Mouse (Mus musculus) MEL (cell line): Measurements from ENCODE around the gene Slc35b1. TPM values are rescaled to one million over a fixed set of nuclear protein-coding genes. Genes with fewer than 3 reads are reported as not detected.

Source experiments
- DNase-seq: peaks from one replicate; pipeline ENCODE4 v3.0.0; 2011; ENCODE audit warnings: low read depth, low spot score
- H3K27ac ChIP-seq: 2 replicates; pipeline ENCODE4 v1.5.1; 2012; ENCODE audit warnings: low read depth, mild to moderate bottlenecking, control low read depth, low read length, moderate library complexity; ENCODE audit not compliant: control insufficient read depth
- H3K27me3 ChIP-seq, 2 experiments: fragments of 150-350 bp in 1 of 2; sonication (generic) in 1 of 2; 2 replicates each; pipeline ENCODE4 v1.6.1; 2012; ENCODE audit warnings: low read length in 2 of 2, mild to moderate bottlenecking in 2 of 2, improper control_type of control experiment in 1 of 2, moderate library complexity in 1 of 2; ENCODE audit not compliant: insufficient read depth in 2 of 2, control insufficient read depth in 1 of 2
- H3K36me3 ChIP-seq, 2 experiments: 2 replicates each; pipeline ENCODE4 v1.6.1; 2012 to 2014; ENCODE audit warnings: low read length in 2 of 2, improper control_type of control experiment in 1 of 2, inconsistent platforms in 1 of 2, mild to moderate bottlenecking in 1 of 2; ENCODE audit not compliant: insufficient read depth in 2 of 2, control insufficient read depth in 1 of 2
- H3K4me1 ChIP-seq, 2 experiments: fragments of 150-350 bp in 1 of 2; sonication (generic) in 1 of 2; 2 replicates each; pipeline ENCODE4 v1.6.1; 2012; ENCODE audit warnings: low read length in 2 of 2, improper control_type of control experiment in 1 of 2, mild to moderate bottlenecking in 1 of 2; ENCODE audit not compliant: insufficient read depth in 2 of 2, control insufficient read depth in 1 of 2
- H3K4me3 ChIP-seq, 2 experiments: fragments of 150-350 bp in 1 of 2; sonication (generic) in 1 of 2; 2 replicates each; pipeline ENCODE4 v1.5.1; 2012; ENCODE audit warnings: low read depth in 2 of 2, low read length in 2 of 2, mild to moderate bottlenecking in 2 of 2, moderate library complexity in 2 of 2, control low read depth in 1 of 2, improper control_type of control experiment in 1 of 2; ENCODE audit not compliant: control insufficient read depth in 1 of 2, insufficient read depth in 1 of 2
- H3K79me2 ChIP-seq: 2 replicates; pipeline ENCODE4 v1.6.1; 2012; ENCODE audit warnings: mild to moderate bottlenecking, low read length, moderate library complexity; ENCODE audit not compliant: control insufficient read depth, poor library complexity, insufficient read depth
- H3K9ac ChIP-seq: 2 replicates; pipeline ENCODE4 v1.6.1; 2012; ENCODE audit warnings: low read depth, mild to moderate bottlenecking, control low read depth, low read length, moderate library complexity; ENCODE audit not compliant: control insufficient read depth, poor library complexity, severe bottlenecking
- H3K9me3 ChIP-seq: fragments of 150-350 bp; sonication (generic); replicated peaks from 2 replicates; pipeline ENCODE4 v1.6.1; 2012; ENCODE audit warnings: mild to moderate bottlenecking, low read length, improper control_type of control experiment, moderate library complexity; ENCODE audit not compliant: insufficient read depth
- BHLHE40 ChIP-seq: IDR thresholded peaks from 2 replicates; pipeline ENCODE4 v1.6.1; 2012; ENCODE audit warnings: low read depth, mild to moderate bottlenecking, inconsistent platforms, low read length, improper control_type of control experiment, borderline replicate concordance
- CHD1 ChIP-seq: IDR thresholded peaks from 2 replicates; pipeline ENCODE4 v1.6.1; 2012; ENCODE audit warnings: low read depth, mild to moderate bottlenecking, inconsistent platforms, low read length, improper control_type of control experiment
- CHD2 ChIP-seq: IDR thresholded peaks from 2 replicates; pipeline ENCODE4 v1.6.1; 2011; ENCODE audit warnings: low read length, improper control_type of control experiment
- CTCF ChIP-seq, 3 experiments: IDR thresholded peaks in 2 of 3; conservative IDR thresholded peaks in 1 of 3; 2 replicates each; pipeline ENCODE4 v1.5.1; 2011 to 2012; ENCODE audit warnings: low read length in 3 of 3, low read depth in 2 of 3, mild to moderate bottlenecking in 2 of 3, improper control_type of control experiment in 1 of 3, inconsistent platforms in 1 of 3, mixed read lengths in 1 of 3, moderate library complexity in 1 of 3; ENCODE audit not compliant: control insufficient read depth in 1 of 3, insufficient read depth in 1 of 3, poor library complexity in 1 of 3, severe bottlenecking in 1 of 3
- E2F4 ChIP-seq: IDR thresholded peaks from 2 replicates; pipeline ENCODE4 v1.6.1; 2011; ENCODE audit warnings: low read depth, low read length, improper control_type of control experiment, borderline replicate concordance
- EP300 ChIP-seq, 2 experiments: IDR thresholded peaks; 2 replicates each; pipeline ENCODE4 v1.6.1; 2011; ENCODE audit warnings: improper control_type of control experiment in 2 of 2, low read length in 2 of 2, low read depth in 1 of 2, mild to moderate bottlenecking in 1 of 2
- GABPA ChIP-seq: IDR thresholded peaks from 2 replicates; pipeline ENCODE4 v1.6.1; 2012; ENCODE audit warnings: low read depth, mild to moderate bottlenecking, inconsistent platforms, low read length, improper control_type of control experiment, moderate library complexity
- GATA1 ChIP-seq: IDR thresholded peaks from 2 replicates; pipeline ENCODE4 v1.6.1; 2011; ENCODE audit warnings: low read depth, low read length, improper control_type of control experiment
- MAZ ChIP-seq: IDR thresholded peaks from 2 replicates; pipeline ENCODE4 v1.6.1; 2012; ENCODE audit warnings: low read depth, mild to moderate bottlenecking, inconsistent platforms, low read length, improper control_type of control experiment
- MYB ChIP-seq: IDR thresholded peaks from 2 replicates; pipeline ENCODE4 v1.6.1; 2011; ENCODE audit warnings: mild to moderate bottlenecking, low read depth, low read length, improper control_type of control experiment
- NRF1 ChIP-seq: IDR thresholded peaks from 2 replicates; pipeline ENCODE4 v1.6.1; 2014; ENCODE audit warnings: low read depth, mild to moderate bottlenecking, inconsistent platforms, low read length, improper control_type of control experiment, moderate library complexity; ENCODE audit not compliant: poor library complexity, insufficient read depth, severe bottlenecking
- POLR2A ChIP-seq, 2 experiments: IDR thresholded peaks; 2 replicates each; pipeline ENCODE4 v1.6.1; 2011 to 2012; ENCODE audit warnings: low read length in 2 of 2, mild to moderate bottlenecking in 2 of 2, control low read depth in 1 of 2, improper control_type of control experiment in 1 of 2, low read depth in 1 of 2, moderate library complexity in 1 of 2; ENCODE audit not compliant: control insufficient read depth in 1 of 2, insufficient read depth in 1 of 2, poor library complexity in 1 of 2
- POLR2AphosphoS2 ChIP-seq: IDR thresholded peaks from 2 replicates; pipeline ENCODE4 v1.6.1; 2011; ENCODE audit warnings: low read length, improper control_type of control experiment
- SIN3A ChIP-seq: IDR thresholded peaks from 2 replicates; pipeline ENCODE4 v1.6.1; 2012; ENCODE audit warnings: low read length, improper control_type of control experiment, inconsistent platforms
- SMC3 ChIP-seq: IDR thresholded peaks from 2 replicates; pipeline ENCODE4 v1.6.1; 2011; ENCODE audit warnings: low read depth, low read length, improper control_type of control experiment
- TCF12 ChIP-seq: IDR thresholded peaks from 2 replicates; pipeline ENCODE4 v1.6.1; 2014; ENCODE audit warnings: low read depth, mild to moderate bottlenecking, inconsistent platforms, low read length, improper control_type of control experiment, moderate library complexity
- USF1 ChIP-seq: IDR thresholded peaks from 2 replicates; pipeline ENCODE4 v1.6.1; 2014; ENCODE audit warnings: low read depth, mild to moderate bottlenecking, inconsistent platforms, low read length, improper control_type of control experiment, moderate library complexity
- USF2 ChIP-seq, 2 experiments: IDR thresholded peaks; 2 replicates each; pipeline ENCODE4 v1.6.1; 2011 to 2012; ENCODE audit warnings: improper control_type of control experiment in 2 of 2, low read length in 2 of 2, borderline replicate concordance in 1 of 2, inconsistent platforms in 1 of 2, low read depth in 1 of 2, mild to moderate bottlenecking in 1 of 2; ENCODE audit not compliant: insufficient read depth in 1 of 2
- ZC3H11A ChIP-seq: IDR thresholded peaks from 2 replicates; pipeline ENCODE4 v1.6.1; 2012; ENCODE audit warnings: low read depth, mild to moderate bottlenecking, inconsistent platforms, low read length, improper control_type of control experiment
- ZMIZ1 ChIP-seq: IDR thresholded peaks from 2 replicates; pipeline ENCODE4 v1.6.1; 2012; ENCODE audit warnings: low read depth, mild to moderate bottlenecking, inconsistent platforms, low read length, improper control_type of control experiment, moderate library complexity
- ZNF384 ChIP-seq: IDR thresholded peaks from 2 replicates; pipeline ENCODE4 v1.6.1; 2012; ENCODE audit warnings: low read depth, mild to moderate bottlenecking, inconsistent platforms, low read length, improper control_type of control experiment
- polyA plus RNA-seq, 2 experiments: library from polyadenylated mRNA; stranded (reverse) in 1 of 2; unstranded in 1 of 2; fragments of >175 nt in 1 of 2; fragments of >200 nt in 1 of 2; gene quantifications; 2 replicates each; pipeline versions ENCODE4 v1.2.1 to v1.2.4; 2012; ENCODE audit warnings: low replicate concordance in 2 of 2, low read depth in 1 of 2; ENCODE audit not compliant: insufficient read length in 2 of 2, insufficient read depth in 1 of 2, missing spikeins in 1 of 2
- total RNA-seq: library from RNA; depleted of rRNA; stranded (reverse); fragments of 300-350 nt; gene quantifications from 2 replicates; pipeline ENCODE4 v1.2.3, GENCODE M21; 2012

Gene Slc35b1
- total and polyA plus RNA-seq, 3 experiments, result 59.1 to 82.4 TPM; not detected in 1

DNA sequence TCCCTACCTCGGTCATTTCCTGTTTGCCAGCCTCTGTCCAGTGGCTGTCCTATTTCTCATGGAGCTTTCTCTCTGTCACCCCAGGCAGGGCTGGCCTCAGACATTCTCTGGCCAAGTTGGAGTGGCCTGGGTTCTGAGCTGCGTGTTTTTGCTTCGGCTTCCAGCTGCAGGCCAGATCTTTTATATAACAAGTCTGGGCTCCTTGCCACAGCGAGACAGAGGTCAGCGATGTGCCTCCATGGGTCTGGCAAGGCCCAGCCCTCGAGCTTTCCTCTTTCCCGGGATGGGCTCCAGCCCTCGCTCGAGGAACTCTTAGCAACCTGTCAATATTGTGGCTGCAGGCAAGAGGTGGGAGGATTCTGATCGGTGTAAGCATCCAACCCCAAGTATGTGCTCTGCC is 18.9 kb upstream of the Slc35b1 start:
- H3K4me1 ChIP-seq, result 0 out of 4 replicates have a peak, but pooled peaks cover 0 to 3% of the 10 kb centered on the region in 2 experiments
- TF ChIP-seq MYB (no peak), NRF1 (no peak), ZNF384 (no peak), ZC3H11A (no peak), USF1 (no peak), USF2 (IDR thresholded peaks at IDR 0.05; ENCODE audit: borderline replicate concordance in 1 of 2, insufficient read depth in 1 of 2, low read depth in 1 of 2, low read length in 2 of 2) (no peak), MAZ (no peak), BHLHE40 (no peak), POLR2A (IDR thresholded peaks at IDR 0.05; ENCODE audit: control insufficient read depth in 1 of 2, insufficient read depth in 1 of 2, low read depth in 1 of 2, low read length in 2 of 2, poor library complexity in 1 of 2) (no peak), ZMIZ1 (no peak)
- TF ChIP-seq, all 39 proteins: peak for 0
- Histone ChIP-seq H3K9ac (no peak overlapping the region), H3K4me3 (no peak overlapping the region), H3K27me3 (no peaks in the 10 kb centered on the region), H3K27ac (no peak overlapping the region), H3K9me3 (no peaks in the 10 kb centered on the region), H3K36me3 (peaks cover 0 to 19% of the 10 kb centered on the region in 2 experiments; a peak in 2 of 4 replicates), H3K79me2 (no peaks in the 10 kb centered on the region)
- no peak for DNase-seq

DNA sequence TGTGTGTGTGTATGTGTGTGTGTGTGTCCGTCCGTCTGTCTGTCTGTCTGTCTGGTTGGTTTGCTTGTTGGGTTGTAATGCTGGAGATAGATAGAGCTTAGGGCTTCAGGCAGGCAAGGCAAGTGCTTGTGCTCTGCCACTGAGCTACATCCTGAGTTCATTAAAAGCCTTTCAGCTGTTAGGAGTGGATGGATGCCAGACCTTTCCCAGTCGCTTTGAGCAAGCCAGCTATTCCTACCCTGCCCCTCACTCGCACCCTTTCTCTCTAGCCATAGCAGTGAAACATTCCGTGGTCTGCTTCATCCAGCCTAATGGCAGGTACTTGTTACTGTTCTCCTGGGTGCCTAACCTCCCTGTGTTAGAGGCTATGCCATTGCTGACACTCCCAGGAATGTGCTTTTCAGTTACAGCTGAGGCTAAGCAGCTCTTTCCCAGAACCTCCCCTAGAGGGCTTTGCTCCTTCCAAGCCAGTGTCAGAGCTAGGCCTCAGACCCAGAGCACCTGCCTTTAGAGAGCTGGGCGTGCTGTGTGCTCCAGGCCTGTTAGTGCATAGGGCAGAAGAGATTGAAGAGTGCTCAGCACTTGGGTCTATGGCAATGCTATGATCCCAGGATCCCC is 18.1 kb upstream of the Slc35b1 start:
- no peak overlapping the region for H3K9ac ChIP-seq
- H3K36me3 ChIP-seq, result peaks cover 0 to 18% of the 10 kb centered on the region in 2 experiments; a peak in 2 of 4 replicates
- no peak for DNase-seq
- 0 out of 4 replicates have a peak, but pooled peaks cover 0 to 3% of the 10 kb centered on the region in 2 experiments for H3K4me1 ChIP-seq
- no peaks in the 10 kb centered on the region for H3K9me3 ChIP-seq
- no peak overlapping the region for H3K4me3 ChIP-seq
- H3K27ac ChIP-seq, result no peak overlapping the region
- no peak for TF ChIP-seq EP300 (IDR thresholded peaks at IDR 0.05; ENCODE audit: low read depth in 1 of 2, low read length in 2 of 2)
- no peak for TF ChIP-seq TCF12
- no peak for TF ChIP-seq CHD2
- no peak for TF ChIP-seq GABPA
- TF ChIP-seq SIN3A, result no peak
- no peak for TF ChIP-seq CHD1
- no peak for TF ChIP-seq MAZ
- no peak for TF ChIP-seq POLR2AphosphoS2
- TF ChIP-seq CTCF (IDR thresholded peaks at IDR 0.05 in 2 of 3, conservative IDR thresholded peaks at IDR 0.05 in 1 of 3; ENCODE audit: control insufficient read depth in 1 of 3, insufficient read depth in 1 of 3, low read depth in 2 of 3, low read length in 3 of 3, poor library complexity in 1 of 3, severe bottlenecking in 1 of 3), result no peak
- no peak for TF ChIP-seq GATA1
- TF ChIP-seq SMC3, result no peak
- no peak for TF ChIP-seq USF1
- no peak for TF ChIP-seq E2F4
- no peak for TF ChIP-seq NRF1
- TF ChIP-seq, all 39 proteins: peak for 0
- no peaks in the 10 kb centered on the region for H3K27me3 ChIP-seq
- H3K79me2 ChIP-seq, result no peaks in the 10 kb centered on the region
